Mouse (Mus musculus) limb, embryonic 12.5 days (tissue): Measurements from ENCODE around the gene Josd1. TPM values are rescaled to one million over a fixed set of nuclear protein-coding genes. Genes with fewer than 3 reads are reported as not detected.

Source experiments
- ATAC-seq: fragments of 200-750 bp; cut with Nextera tagmentation; 2 replicates; pipeline ENCODE4 v1.8.0; 2017; ENCODE audit warnings: low read depth, moderate TSS enrichment; ENCODE audit not compliant: insufficient number of reproducible peaks, insufficient read depth, low FRiP score, low TSS enrichment
- H3K27ac ChIP-seq: fragments of 300-500 bp; sonication (generic); 2 replicates; pipeline ENCODE4 v1.5.1; 2016; ENCODE audit warnings: mild to moderate bottlenecking, moderate library complexity
- H3K27me3 ChIP-seq: fragments of 300-500 bp; sonication (generic); 2 replicates; pipeline ENCODE4 v1.6.1; 2016; ENCODE audit warnings: mild to moderate bottlenecking, moderate library complexity
- H3K36me3 ChIP-seq: fragments of 300-500 bp; sonication (generic); 2 replicates; pipeline ENCODE4 v1.6.1; 2016; ENCODE audit warnings: mild to moderate bottlenecking, moderate library complexity
- H3K4me1 ChIP-seq: fragments of 300-500 bp; sonication (generic); replicated peaks from 2 replicates; pipeline ENCODE4 v1.6.1; 2016
- H3K4me2 ChIP-seq: fragments of 300-500 bp; sonication (generic); 2 replicates; pipeline ENCODE4 v1.6.1; 2016; ENCODE audit warnings: mild to moderate bottlenecking, moderate library complexity
- H3K4me3 ChIP-seq: fragments of 300-500 bp; sonication (generic); replicated peaks from 2 replicates; pipeline ENCODE4 v1.5.1; 2016; ENCODE audit warnings: mild to moderate bottlenecking
- H3K9ac ChIP-seq: fragments of 300-500 bp; sonication (generic); replicated peaks from 2 replicates; pipeline ENCODE4 v1.6.1; 2016; ENCODE audit warnings: mild to moderate bottlenecking, moderate library complexity
- H3K9me3 ChIP-seq: fragments of 300-500 bp; sonication (generic); 2 replicates; pipeline ENCODE4 v1.6.1; 2016; ENCODE audit warnings: mild to moderate bottlenecking, moderate library complexity
- WGBS: fragments of 180-500 bp; shearing (Covaris S2); methylation state at CpG from one replicate; pipeline ENCODE4 v1.1.7; 2016; 5-methylcytosine and 5-hydroxymethylcytosine counted together
- polyA plus RNA-seq: library from polyadenylated mRNA; unstranded; fragments of >200 nt; fragmentation: Nextera tagmentation; extraction: Ambion mirVana; gene quantifications from 2 replicates; pipeline ENCODE4 v1.2.1, GENCODE M21; 2016

The Josd1 gene
- polyA plus RNA-seq, 1 experiment from 2014 or later = 33.0 TPM

DNA sequence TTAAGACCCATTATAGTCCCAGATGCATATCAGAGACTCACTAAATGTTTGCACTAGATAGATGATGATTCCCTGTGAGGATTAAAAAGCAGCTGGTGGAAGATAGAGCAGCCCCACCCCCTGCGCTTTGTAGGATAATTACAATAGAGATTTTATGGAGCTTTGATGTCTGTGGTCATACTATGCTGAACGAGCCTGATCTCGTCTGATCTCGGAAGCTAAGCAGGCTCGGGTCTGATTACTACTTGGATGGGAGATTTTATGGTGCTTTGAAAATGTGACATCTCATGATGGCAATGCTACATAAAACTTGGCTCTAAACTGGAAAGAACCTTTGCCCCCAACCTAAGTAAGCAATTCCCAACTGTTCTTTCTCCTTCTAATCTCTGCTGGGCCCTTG is 4.6 kb upstream of the Josd1 start:
- Histone ChIP-seq H3K27me3 (no peaks in the 10 kb centered on the region), H3K27ac (no peak overlapping the region), H3K4me2 (peak overlapping the region; percentile 17; the same call in 1 of the 2 replicates), H3K4me1 (peaks cover 25% of the 10 kb centered on the region), H3K36me3 (peaks cover 29% of the 10 kb centered on the region), H3K9me3 (no peaks in the 10 kb centered on the region), H3K4me3 (no peak overlapping the region), H3K9ac (no peak overlapping the region)
- ATAC-seq = no peak
- 59% methylated on average over 5 of the region's 5 CpGs for WGBS

DNA sequence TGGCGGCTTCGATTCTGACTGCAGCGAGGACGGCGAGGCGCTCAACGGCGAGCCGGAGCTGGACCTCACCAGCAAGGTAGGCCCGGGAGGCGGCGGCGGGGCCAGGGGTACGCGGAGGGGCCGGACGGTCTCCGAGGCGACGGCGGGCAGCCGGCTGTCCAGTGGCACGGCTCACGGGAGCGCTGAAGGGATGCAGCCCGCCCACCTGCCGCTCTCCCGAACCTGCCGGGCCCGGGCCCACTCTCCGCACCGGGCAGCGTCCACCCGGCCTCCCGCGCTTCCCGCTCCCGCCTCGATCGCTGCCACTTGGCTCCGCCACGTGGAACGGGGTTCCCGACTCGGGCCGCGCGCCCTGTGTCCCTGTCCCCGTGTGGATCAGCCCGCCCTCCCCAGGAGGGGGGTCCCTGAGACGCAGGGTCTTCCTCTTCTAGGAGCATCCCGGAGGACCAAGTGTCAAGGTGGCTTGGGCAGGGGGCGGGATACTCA is 3.3 kb upstream of the Josd1 start:
- under 1% methylated on average over 30 of the region's 53 CpGs for WGBS
- Histone ChIP-seq H3K27me3 (no peaks in the 10 kb centered on the region), H3K27ac (peak overlapping the region; percentile 88), H3K9me3 (no peaks in the 10 kb centered on the region), H3K4me3 (peak overlapping the region; percentile 86), H3K4me1 (peaks cover 29% of the 10 kb centered on the region), H3K9ac (peak overlapping the region; percentile 88), H3K4me2 (peak overlapping the region; percentile 97), H3K36me3 (peaks cover 21% of the 10 kb centered on the region)
- peak; percentile 0; the same call in 1 of the 2 replicates for ATAC-seq

DNA sequence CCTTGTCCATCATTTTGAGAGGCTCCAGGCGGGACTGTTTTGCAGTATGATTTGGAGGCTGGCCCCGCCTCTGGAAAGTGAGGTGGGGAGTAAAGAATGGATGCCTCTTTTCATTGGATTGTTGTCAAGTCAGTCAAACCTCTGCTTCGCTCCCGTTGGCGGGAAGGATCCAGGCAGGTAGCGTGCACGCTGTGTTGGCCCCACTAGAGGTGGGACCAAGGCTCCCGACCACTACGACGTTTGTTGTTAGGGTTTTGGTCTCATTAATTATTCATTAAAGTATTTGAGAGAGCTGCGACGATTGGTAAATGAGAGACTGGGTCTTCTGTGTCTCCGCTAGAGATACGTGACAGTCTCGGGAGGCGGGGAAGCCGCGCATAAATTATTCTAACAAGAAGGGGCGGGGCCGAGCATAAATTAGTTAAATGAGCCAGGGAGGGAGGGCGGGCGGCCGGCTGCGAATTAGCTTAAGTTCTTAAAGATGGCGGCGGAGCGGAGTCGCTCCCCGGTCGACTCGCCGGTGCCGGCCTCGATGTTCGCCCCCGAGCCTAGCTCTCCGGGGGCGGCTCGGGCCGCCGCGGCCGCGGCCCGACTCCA is 2.8 kb upstream of the Josd1 start, which contains the start of gene Gtpbp1:
TSS of gene Gtpbp1 (plus strand) at position 420 of the 597 bp plus-strand sequence.
- Histone ChIP-seq H3K4me1 (peaks cover 34% of the 10 kb centered on the region), H3K4me3 (peak within 1 kb of the TSS; percentile 86), H3K9me3 (no peaks in the 10 kb centered on the region), H3K27ac (peak within 1 kb of the TSS; percentile 88), H3K9ac (peak within 1 kb of the TSS; percentile 88), H3K36me3 (peaks cover 18% of the 10 kb centered on the region), H3K4me2 (peak within 1 kb of the TSS; percentile 97), H3K27me3 (no peaks in the 10 kb centered on the region)
- peak; percentile 97 for ATAC-seq
- under 1% methylated on average over 45 of the region's 45 CpGs for WGBS

DNA sequence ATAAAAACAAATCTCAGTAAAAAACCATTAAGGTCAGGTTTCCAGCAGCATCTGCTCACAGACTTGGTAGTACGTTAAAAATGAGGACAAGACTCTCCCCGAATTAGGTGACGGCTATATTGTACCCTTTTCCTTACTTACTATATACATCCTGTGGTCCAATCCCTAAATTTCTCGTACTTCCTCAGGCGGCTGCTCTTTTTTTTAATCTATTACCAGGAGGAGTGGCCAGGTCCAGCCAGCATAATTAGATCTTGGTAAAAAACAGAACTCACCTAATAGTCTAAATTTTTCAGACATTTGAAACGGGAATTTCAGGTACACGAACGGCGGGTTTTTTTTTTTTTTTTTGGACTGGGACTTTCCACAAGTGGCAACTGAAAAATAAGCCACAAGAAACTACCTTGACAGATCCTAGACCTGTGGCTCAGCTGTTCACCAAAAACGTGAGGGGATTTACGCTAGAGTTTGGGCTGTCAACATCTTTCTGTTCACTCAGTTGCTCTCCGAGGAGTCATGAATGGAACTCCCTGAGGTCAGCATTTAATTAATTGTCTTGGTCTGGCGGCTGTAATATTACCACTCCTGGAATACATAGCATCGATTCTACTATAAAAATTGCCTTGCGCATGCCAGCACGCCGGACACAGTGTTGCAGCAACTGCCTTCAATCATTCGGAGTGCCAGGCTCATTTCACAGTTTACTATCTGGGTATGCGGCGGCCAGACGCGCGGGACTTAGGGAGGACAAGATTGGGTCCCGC is 2.1 kb upstream of the Josd1 start:
- WGBS = 13% methylated on average over 24 of the region's 24 CpGs
- no peak overlapping the region for H3K9ac ChIP-seq
- H3K27ac ChIP-seq = 0 out of 2 replicates have a peak overlapping the region, but pooled peaks have one; percentile 32
- peaks cover 41% of the 10 kb centered on the region for H3K4me1 ChIP-seq
- H3K27me3 ChIP-seq = no peaks in the 10 kb centered on the region
- peak overlapping the region; percentile 86 for H3K4me3 ChIP-seq
- peak overlapping the region; percentile 97 for H3K4me2 ChIP-seq
- no peaks in the 10 kb centered on the region for H3K9me3 ChIP-seq
- H3K36me3 ChIP-seq = peaks cover 11% of the 10 kb centered on the region
- no peak for ATAC-seq

DNA sequence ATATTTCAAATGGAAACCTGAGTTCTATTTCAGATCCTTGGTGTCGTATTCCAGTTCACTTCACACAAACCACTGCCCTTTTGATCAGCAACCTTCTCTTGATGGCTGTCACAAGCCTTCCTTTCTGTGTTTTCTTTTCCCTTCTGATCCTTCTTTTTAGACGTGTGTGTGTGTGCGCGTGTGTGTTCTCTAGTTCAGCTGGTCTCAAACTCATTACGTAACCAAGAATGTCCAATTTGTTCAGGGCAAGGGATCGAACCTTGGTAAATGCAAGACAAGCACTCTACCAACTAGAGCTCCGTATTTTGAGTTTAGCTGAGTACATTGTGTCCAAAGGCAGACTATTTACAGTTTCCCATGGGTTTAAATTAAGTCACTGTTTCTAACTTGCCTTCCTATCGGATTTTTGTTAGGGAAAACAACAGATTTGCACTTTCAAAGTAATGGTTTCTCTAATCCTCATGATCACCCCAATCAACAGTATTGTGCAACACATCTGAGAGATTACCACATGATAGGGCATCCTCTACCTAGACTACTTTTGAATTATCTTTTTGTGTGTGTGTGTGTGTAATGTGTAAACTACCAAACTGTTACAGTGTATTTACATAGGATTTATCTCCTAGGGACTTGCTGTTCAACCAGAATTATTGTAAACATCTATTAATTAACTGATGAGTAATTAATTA is 693 bp upstream of the Josd1 start:
- H3K4me2 ChIP-seq = peak overlapping the region; percentile 80
- peak overlapping the region; percentile 97 for H3K27ac ChIP-seq
- no peaks in the 10 kb centered on the region for H3K36me3 ChIP-seq
- H3K4me3 ChIP-seq = peak overlapping the region; percentile 88
- no peaks in the 10 kb centered on the region for H3K27me3 ChIP-seq
- ATAC-seq = no peak
- H3K4me1 ChIP-seq = peaks cover 55% of the 10 kb centered on the region
- H3K9me3 ChIP-seq = no peaks in the 10 kb centered on the region
- WGBS = 3% methylated on average over 8 of the region's 8 CpGs
- H3K9ac ChIP-seq = peak overlapping the region; percentile 93

DNA sequence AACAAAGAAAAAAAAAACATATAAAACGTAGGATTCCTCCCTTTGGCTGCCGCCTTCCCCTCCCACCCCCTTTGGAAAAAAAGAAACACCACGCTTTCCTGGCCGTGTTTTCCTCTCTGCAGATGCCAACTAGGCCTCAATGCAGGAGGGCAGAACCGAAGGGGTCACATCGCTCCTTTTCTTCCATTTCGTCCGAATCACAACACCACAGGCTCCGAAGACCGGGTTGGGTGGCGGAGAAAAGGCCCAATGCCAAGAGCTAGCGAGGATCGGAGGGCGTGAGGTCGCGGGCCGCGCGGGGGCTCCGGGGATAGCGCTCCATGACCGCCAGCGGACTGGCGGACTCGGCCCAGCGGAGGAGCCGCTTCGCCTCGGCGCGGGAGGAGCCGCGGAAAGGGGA is 544 bp downstream of the Josd1 start:
- Histone ChIP-seq H3K27me3 (no peaks in the 10 kb centered on the region), H3K9ac (peak overlapping the region; percentile 93), H3K4me1 (peaks cover 53% of the 10 kb centered on the region), H3K4me3 (peak overlapping the region; percentile 88), H3K9me3 (no peaks in the 10 kb centered on the region), H3K27ac (peak overlapping the region; percentile 97), H3K36me3 (no peaks in the 10 kb centered on the region), H3K4me2 (peak overlapping the region; percentile 80)
- ATAC-seq = no peak
- WGBS = under 1% methylated on average over 33 of the region's 33 CpGs

DNA sequence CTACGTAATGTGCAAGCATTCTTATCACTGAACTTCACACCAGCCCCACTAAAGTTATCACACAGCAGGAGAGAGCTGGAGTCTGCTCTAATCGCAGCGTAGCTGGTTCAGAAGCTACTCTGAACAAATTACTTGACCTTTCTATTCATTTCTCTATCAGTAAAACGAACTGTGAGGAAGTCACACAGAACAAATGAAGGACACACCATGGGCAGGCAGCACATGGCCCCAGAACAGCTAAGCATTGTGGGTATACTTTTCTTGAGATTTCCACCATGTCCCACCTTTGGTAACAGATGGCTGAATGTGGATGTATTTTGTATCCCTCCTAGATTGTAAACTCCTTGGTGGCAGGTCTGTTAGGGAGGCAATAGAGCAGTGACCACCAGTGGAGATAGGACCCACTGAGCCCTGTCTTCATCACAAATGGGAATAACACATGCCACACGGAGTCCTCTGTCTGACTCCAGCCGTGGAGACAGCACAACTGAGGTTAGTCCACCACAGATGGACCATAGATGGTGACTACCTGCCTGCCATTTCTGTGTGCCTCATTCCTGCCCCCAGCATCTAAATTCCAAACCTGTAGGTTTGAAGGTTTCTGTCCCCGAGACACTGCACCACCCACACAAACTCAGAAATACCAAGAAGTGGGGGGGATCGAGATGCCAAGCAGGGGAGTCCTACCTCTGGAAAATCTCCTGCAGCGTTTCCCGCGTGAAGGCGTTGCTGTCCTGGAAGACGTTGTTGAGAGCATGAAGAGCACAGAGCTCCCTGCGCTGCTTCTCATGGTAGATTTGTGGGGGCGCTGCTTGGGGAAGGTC is 1.5 kb downstream of the Josd1 start:
- Histone ChIP-seq H3K4me2 (peak overlapping the region; percentile 80), H3K4me3 (peak overlapping the region; percentile 88), H3K36me3 (no peaks in the 10 kb centered on the region), H3K27me3 (no peaks in the 10 kb centered on the region), H3K9me3 (no peaks in the 10 kb centered on the region), H3K4me1 (peaks cover 46% of the 10 kb centered on the region), H3K9ac (peak overlapping the region; percentile 93), H3K27ac (no peak overlapping the region)
- WGBS = 17% methylated on average over 15 of the region's 15 CpGs
- no peak for ATAC-seq

DNA sequence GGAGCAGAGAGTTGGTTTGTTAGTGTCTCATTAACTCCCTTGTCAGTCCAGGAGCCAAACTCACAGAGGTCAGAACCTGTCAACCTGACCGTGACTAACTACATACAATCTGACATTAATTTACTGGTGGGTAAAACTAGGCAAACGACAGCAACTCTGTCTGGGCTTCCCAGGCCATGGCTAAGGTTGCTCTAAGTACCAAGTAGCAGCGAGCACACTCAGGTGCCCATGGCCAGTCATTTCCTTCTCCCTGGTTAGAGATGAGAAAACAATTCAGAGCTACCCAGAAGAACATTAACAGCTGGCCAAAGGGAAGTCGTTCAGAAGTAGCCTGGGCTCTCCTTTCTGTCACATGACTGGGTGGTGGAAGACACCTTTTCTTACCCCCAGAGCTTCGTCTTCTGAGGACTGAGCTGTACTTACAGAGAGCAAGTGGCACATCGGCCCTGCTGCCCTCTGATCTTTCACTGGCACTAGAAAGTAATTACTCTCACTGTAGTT is 2.5 kb downstream of the Josd1 start:
- Histone ChIP-seq H3K9ac (peak overlapping the region; percentile 93), H3K4me3 (peak overlapping the region; percentile 88), H3K4me2 (peak overlapping the region; percentile 80), H3K27ac (no peak overlapping the region), H3K4me1 (peaks cover 46% of the 10 kb centered on the region), H3K27me3 (no peaks in the 10 kb centered on the region), H3K36me3 (no peaks in the 10 kb centered on the region), H3K9me3 (no peaks in the 10 kb centered on the region)
- ATAC-seq = no peak
- WGBS = 20% methylated on average over 6 of the region's 6 CpGs

DNA sequence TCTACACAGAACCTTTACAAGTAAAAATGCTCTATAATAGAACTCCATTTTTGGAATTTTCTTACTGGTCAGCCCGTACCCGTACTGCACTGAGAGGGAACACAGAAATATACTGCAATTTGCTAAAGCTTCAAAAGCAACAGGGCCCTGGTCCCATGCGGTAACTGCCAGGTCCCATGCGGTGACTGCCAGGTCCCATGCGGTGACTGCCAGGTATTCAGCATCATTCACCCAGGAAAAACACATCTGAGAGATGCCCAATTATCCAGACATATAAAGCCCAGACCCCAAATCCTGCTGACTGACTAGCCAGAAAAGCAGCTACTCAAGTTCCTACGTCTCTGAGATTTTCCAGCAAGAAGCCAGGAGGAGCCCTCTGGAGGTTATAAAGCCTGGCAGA is 3.1 kb downstream of the Josd1 start:
- H3K27ac ChIP-seq = no peak overlapping the region
- WGBS = 84% methylated on average over 6 of the region's 6 CpGs
- no peak for ATAC-seq
- H3K4me2 ChIP-seq = peak overlapping the region; percentile 80
- peak overlapping the region; percentile 88 for H3K4me3 ChIP-seq
- H3K27me3 ChIP-seq = no peaks in the 10 kb centered on the region
- peaks cover 44% of the 10 kb centered on the region for H3K4me1 ChIP-seq
- no peaks in the 10 kb centered on the region for H3K36me3 ChIP-seq
- H3K9ac ChIP-seq = peak overlapping the region; percentile 93
- no peaks in the 10 kb centered on the region for H3K9me3 ChIP-seq

DNA sequence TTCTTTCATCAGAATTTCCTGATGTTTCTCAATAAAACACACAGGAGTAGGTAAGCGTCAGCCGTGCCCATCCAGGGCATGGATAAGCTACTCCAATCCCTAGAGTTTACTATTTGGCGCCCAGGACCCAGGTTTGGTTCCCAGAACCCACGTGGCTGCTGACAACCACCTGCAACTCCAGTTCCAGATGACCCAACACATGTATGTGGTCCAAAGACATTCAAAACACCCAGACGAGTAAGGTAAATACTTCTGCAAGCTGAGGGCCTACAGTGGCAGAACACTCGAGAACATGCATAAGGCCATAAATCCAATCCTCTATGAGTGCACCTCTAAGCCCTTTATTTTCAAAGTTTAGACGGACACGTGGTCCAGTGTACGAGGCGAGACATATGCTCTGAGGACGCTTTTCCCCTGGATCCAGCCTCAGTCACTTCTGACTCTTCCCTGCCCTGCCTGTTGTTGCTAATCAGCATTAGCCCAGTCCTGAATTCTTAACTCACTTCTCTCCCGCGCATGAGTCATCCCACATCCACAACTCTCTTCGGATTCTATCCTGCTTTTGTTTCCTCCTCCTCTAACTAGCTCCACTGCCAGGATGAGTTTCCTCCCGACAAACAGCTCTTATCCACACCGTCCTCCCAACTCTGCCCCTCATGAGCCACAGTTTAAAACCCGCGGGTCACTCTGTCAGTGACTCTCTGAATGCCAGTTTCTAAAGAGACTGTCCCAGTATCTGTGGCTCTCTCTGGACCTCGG is 3.8 kb downstream of the Josd1 start:
- Histone ChIP-seq H3K4me3 (no peak overlapping the region), H3K27me3 (no peaks in the 10 kb centered on the region), H3K27ac (no peak overlapping the region), H3K4me1 (peaks cover 40% of the 10 kb centered on the region), H3K4me2 (peak overlapping the region; percentile 80), H3K36me3 (no peaks in the 10 kb centered on the region), H3K9me3 (no peaks in the 10 kb centered on the region), H3K9ac (peak overlapping the region; percentile 93)
- 81% methylated on average over 19 of the region's 19 CpGs for WGBS
- ATAC-seq = no peak
